Mouse (Mus musculus) liver, embryonic 15.5 days (tissue): ENCODE data around the gene Lemd1. TPM values are rescaled to one million over a fixed set of nuclear protein-coding genes. Genes with fewer than 3 reads are reported as not detected.

Experiments
- ATAC-seq: fragments of 200-750 bp; cut with Nextera tagmentation; 2 replicates; pipeline ENCODE4 v1.8.0; 2017; ENCODE audit warnings: moderate number of reproducible peaks, mild to moderate bottlenecking, moderate library complexity; ENCODE audit not compliant: insufficient read depth
- H3K27ac ChIP-seq: fragments of 300-500 bp; sonication (generic); replicated peaks from 2 replicates; pipeline ENCODE4 v1.5.1; 2015; ENCODE audit warnings: mild to moderate bottlenecking, inconsistent platforms
- H3K27me3 ChIP-seq: fragments of 300-500 bp; sonication (generic); 2 replicates; pipeline ENCODE4 v1.6.1; 2015; ENCODE audit warnings: mild to moderate bottlenecking, inconsistent platforms
- H3K36me3 ChIP-seq: fragments of 300-500 bp; sonication (generic); replicated peaks from 2 replicates; pipeline ENCODE4 v1.6.1; 2015; ENCODE audit warnings: moderate library complexity, mild to moderate bottlenecking, inconsistent platforms
- H3K4me1 ChIP-seq: fragments of 300-500 bp; sonication (generic); replicated peaks from 2 replicates; pipeline ENCODE4 v1.6.1; 2015; ENCODE audit warnings: inconsistent platforms
- H3K4me2 ChIP-seq: fragments of 300-500 bp; sonication (generic); 2 replicates; pipeline ENCODE4 v1.6.1; 2015; ENCODE audit warnings: moderate library complexity, mild to moderate bottlenecking, inconsistent platforms
- H3K4me3 ChIP-seq: fragments of 300-500 bp; sonication (generic); replicated peaks from 2 replicates; pipeline ENCODE4 v1.5.1; 2015; ENCODE audit warnings: mild to moderate bottlenecking, inconsistent platforms
- H3K9ac ChIP-seq: fragments of 300-500 bp; sonication (generic); 2 replicates; pipeline ENCODE4 v1.6.1; 2015; ENCODE audit warnings: moderate library complexity, mild to moderate bottlenecking, inconsistent platforms
- H3K9me3 ChIP-seq: fragments of 300-500 bp; sonication (generic); replicated peaks from 2 replicates; pipeline ENCODE4 v1.6.1; 2016; ENCODE audit warnings: inconsistent platforms
- WGBS: fragments of 180-500 bp; shearing (Covaris S2); methylation state at CpG from one replicate; pipeline ENCODE4 v1.1.7; 2015; ENCODE audit warnings: mixed read lengths; ENCODE audit not compliant: insufficient replicate concordance; 5-methylcytosine and 5-hydroxymethylcytosine counted together
- polyA plus RNA-seq: library from polyadenylated mRNA; unstranded; fragments of >200 nt; fragmentation: Nextera tagmentation; extraction: Ambion mirVana; gene quantifications from 2 replicates; pipeline ENCODE4 v1.2.1, GENCODE M21; 2015

Gene Lemd1
- polyA plus RNA-seq, 1 experiment from 2014 or later: not detected

GRCm38 (mm10) chr1:132205958-132206357 is 14.7 kb downstream of the Lemd1 start:
- Histone ChIP-seq H3K4me3 (no peak overlapping the region), H3K4me1 (no peaks in the 10 kb centered on the region), H3K9me3 (no peaks in the 10 kb centered on the region), H3K36me3 (no peaks in the 10 kb centered on the region), H3K27me3 (peaks cover 77% of the 10 kb centered on the region), H3K9ac (no peak overlapping the region), H3K27ac (no peak overlapping the region), H3K4me2 (no peak overlapping the region)
- 20% methylated on average over 5 of the region's 5 CpGs for WGBS
- ATAC-seq: no peak

GRCm38 (mm10) chr1:132206828-132207227 is 15.6 kb downstream of the Lemd1 start:
- no peak overlapping the region for H3K9ac ChIP-seq
- H3K4me2 ChIP-seq: no peak overlapping the region
- H3K4me3 ChIP-seq: no peak overlapping the region
- peaks cover 77% of the 10 kb centered on the region for H3K27me3 ChIP-seq
- H3K4me1 ChIP-seq: no peaks in the 10 kb centered on the region
- H3K36me3 ChIP-seq: no peaks in the 10 kb centered on the region
- H3K27ac ChIP-seq: no peak overlapping the region
- no peak for ATAC-seq
- 55% methylated on average over 3 of the region's 3 CpGs for WGBS
- no peaks in the 10 kb centered on the region for H3K9me3 ChIP-seq

- ATAC-seq: no peak
- H3K9ac ChIP-seq: no peak overlapping the region
- no peak overlapping the region for H3K4me2 ChIP-seq
- no peaks in the 10 kb centered on the region for H3K36me3 ChIP-seq
- no peaks in the 10 kb centered on the region for H3K9me3 ChIP-seq
- peaks cover 5% of the 10 kb centered on the region; the same call in 1 of the 2 replicates for H3K4me1 ChIP-seq
- no peak overlapping the region for H3K27ac ChIP-seq
- H3K4me3 ChIP-seq: no peak overlapping the region
- peaks cover 80% of the 10 kb centered on the region for H3K27me3 ChIP-seq
- WGBS: 21% methylated on average over 4 of the region's 4 CpGs
Observed at GRCm38 (mm10) chr1:132208154-132208553, 16.9 kb downstream of the Lemd1 start.

- Histone ChIP-seq H3K4me2 (no peak overlapping the region), H3K4me1 (peaks cover 5% of the 10 kb centered on the region; the same call in 1 of the 2 replicates), H3K27me3 (peaks cover 77% of the 10 kb centered on the region), H3K36me3 (no peaks in the 10 kb centered on the region), H3K27ac (no peak overlapping the region), H3K9ac (no peak overlapping the region), H3K4me3 (no peak overlapping the region), H3K9me3 (no peaks in the 10 kb centered on the region)
- no peak for ATAC-seq
- WGBS: 56% methylated on average over 10 of the region's 10 CpGs
Observed at GRCm38 (mm10) chr1:132209400-132209799, 18.2 kb downstream of the Lemd1 start.

GRCm38 (mm10) chr1:132210922-132211321 is 19.7 kb downstream of the Lemd1 start:
- no peak overlapping the region for H3K4me3 ChIP-seq
- no peaks in the 10 kb centered on the region for H3K9me3 ChIP-seq
- no peak overlapping the region for H3K27ac ChIP-seq
- no peak overlapping the region for H3K4me2 ChIP-seq
- H3K36me3 ChIP-seq: no peaks in the 10 kb centered on the region
- WGBS: 8% methylated on average over 7 of the region's 7 CpGs
- peaks cover 5% of the 10 kb centered on the region; the same call in 1 of the 2 replicates for H3K4me1 ChIP-seq
- peaks cover 64% of the 10 kb centered on the region for H3K27me3 ChIP-seq
- no peak for ATAC-seq
- no peak overlapping the region for H3K9ac ChIP-seq

- no peak overlapping the region for H3K4me2 ChIP-seq
- H3K27ac ChIP-seq: no peak overlapping the region
- H3K36me3 ChIP-seq: no peaks in the 10 kb centered on the region
- 39% methylated on average over 12 of the region's 12 CpGs for WGBS
- H3K27me3 ChIP-seq: peaks cover 60% of the 10 kb centered on the region
- H3K9me3 ChIP-seq: no peaks in the 10 kb centered on the region
- peaks cover 5% of the 10 kb centered on the region; the same call in 1 of the 2 replicates for H3K4me1 ChIP-seq
- ATAC-seq: no peak
- no peak overlapping the region for H3K9ac ChIP-seq
- no peak overlapping the region for H3K4me3 ChIP-seq
Observed at GRCm38 (mm10) chr1:132211672-132212071, 20.4 kb downstream of the Lemd1 start.

- peak overlapping the region; percentile 54 for H3K4me2 ChIP-seq
- no peak overlapping the region for H3K9ac ChIP-seq
- H3K4me3 ChIP-seq: peak overlapping the region; percentile 37
- peaks cover 60% of the 10 kb centered on the region for H3K27me3 ChIP-seq
- peaks cover 5% of the 10 kb centered on the region; the same call in 1 of the 2 replicates for H3K4me1 ChIP-seq
- no peak for ATAC-seq
- no peaks in the 10 kb centered on the region for H3K9me3 ChIP-seq
- no peak overlapping the region for H3K27ac ChIP-seq
- 6% methylated on average over 20 of the region's 20 CpGs for WGBS
- H3K36me3 ChIP-seq: no peaks in the 10 kb centered on the region
Observed at GRCm38 (mm10) chr1:132212218-132212617, 21.0 kb downstream of the Lemd1 start.

- H3K4me1 ChIP-seq: peaks cover 5% of the 10 kb centered on the region; the same call in 1 of the 2 replicates
- no peak overlapping the region for H3K4me2 ChIP-seq
- no peak for ATAC-seq
- H3K9ac ChIP-seq: no peak overlapping the region
- H3K27ac ChIP-seq: no peak overlapping the region
- H3K9me3 ChIP-seq: no peaks in the 10 kb centered on the region
- H3K27me3 ChIP-seq: peaks cover 51% of the 10 kb centered on the region
- WGBS: 44% methylated on average over 6 of the region's 6 CpGs
- H3K4me3 ChIP-seq: no peak overlapping the region
- no peaks in the 10 kb centered on the region for H3K36me3 ChIP-seq
Observed at GRCm38 (mm10) chr1:132213076-132213475, 21.8 kb downstream of the Lemd1 start.

- no peaks in the 10 kb centered on the region for H3K36me3 ChIP-seq
- no peak for ATAC-seq
- no peak overlapping the region for H3K27ac ChIP-seq
- H3K27me3 ChIP-seq: peaks cover 38% of the 10 kb centered on the region
- no peak overlapping the region for H3K9ac ChIP-seq
- no peak overlapping the region for H3K4me3 ChIP-seq
- H3K4me2 ChIP-seq: no peak overlapping the region
- 49% methylated on average over 3 of the region's 3 CpGs for WGBS
- H3K9me3 ChIP-seq: no peaks in the 10 kb centered on the region
- H3K4me1 ChIP-seq: peaks cover 5% of the 10 kb centered on the region; the same call in 1 of the 2 replicates
Observed at GRCm38 (mm10) chr1:132216276-132216675, 25.0 kb downstream of the Lemd1 start.

- no peak for ATAC-seq
- WGBS: 29% methylated on average over 2 of the region's 2 CpGs
- no peak overlapping the region for H3K4me3 ChIP-seq
Observed at GRCm38 (mm10) chr1:132221627-132222026, 30.4 kb downstream of the Lemd1 start.

GRCm38 (mm10) chr1:132222166-132222565 is 30.9 kb downstream of the Lemd1 start:
- Histone ChIP-seq H3K27me3 (peaks cover 23% of the 10 kb centered on the region), H3K36me3 (no peaks in the 10 kb centered on the region), H3K4me2 (no peak overlapping the region), H3K4me1 (no peaks in the 10 kb centered on the region), H3K4me3 (no peak overlapping the region), H3K9me3 (no peaks in the 10 kb centered on the region), H3K9ac (no peak overlapping the region), H3K27ac (no peak overlapping the region)
- ATAC-seq: no peak
- WGBS: 27% methylated on average over 6 of the region's 6 CpGs

More at GRCm38 (mm10) chr1:132221627-132222026, 30.4 kb downstream of the Lemd1 start:
- no peaks in the 10 kb centered on the region for H3K36me3 ChIP-seq
- no peaks in the 10 kb centered on the region for H3K9me3 ChIP-seq
- H3K9ac ChIP-seq: no peak overlapping the region
- H3K27me3 ChIP-seq: peaks cover 23% of the 10 kb centered on the region
- no peak overlapping the region for H3K27ac ChIP-seq
- no peak overlapping the region for H3K4me2 ChIP-seq
- no peaks in the 10 kb centered on the region for H3K4me1 ChIP-seq
